Mouse (Mus musculus) CH12.LX (cell line): ENCODE results near the gene Uvrag.

ENCODE experiments used
- BHLHE40 ChIP-seq: IDR thresholded peaks from 2 replicates; pipeline ENCODE4 v1.6.1; 2011; ENCODE audit warnings: mild to moderate bottlenecking, low read depth, low read length, improper control_type of control experiment
- CTCF ChIP-seq, 2 experiments: IDR thresholded peaks in 1 of 2; conservative IDR thresholded peaks in 1 of 2; 2 replicates each; pipeline ENCODE4 v1.5.1; 2011 to 2012; ENCODE audit warnings: low read depth in 2 of 2, low read length in 2 of 2, improper control_type of control experiment in 1 of 2, inconsistent platforms in 1 of 2, mild to moderate bottlenecking in 1 of 2, moderate library complexity in 1 of 2
- HCFC1 ChIP-seq: IDR thresholded peaks from 2 replicates; pipeline ENCODE4 v1.6.1; 2012; ENCODE audit warnings: low read depth, mild to moderate bottlenecking, inconsistent platforms, low read length, improper control_type of control experiment
- POLR2A ChIP-seq: IDR thresholded peaks from 2 replicates; pipeline ENCODE4 v1.6.1; 2011; ENCODE audit warnings: low read depth, mild to moderate bottlenecking, improper control_type of control experiment, low read length
- USF1 ChIP-seq: IDR thresholded peaks from 2 replicates; pipeline ENCODE4 v1.6.1; 2014; ENCODE audit warnings: low read depth, mild to moderate bottlenecking, inconsistent platforms, low read length, improper control_type of control experiment
- ZC3H11A ChIP-seq: IDR thresholded peaks from 2 replicates; pipeline ENCODE4 v1.6.1; 2012; ENCODE audit warnings: low read depth, mild to moderate bottlenecking, inconsistent platforms, low read length, improper control_type of control experiment

- TF ChIP-seq CTCF (conservative IDR thresholded peaks at IDR 0.05 in 1 of 2, IDR thresholded peaks at IDR 0.05 in 1 of 2; ENCODE audit: low read depth in 2 of 2, low read length in 2 of 2) (no peak), ZC3H11A (no peak), BHLHE40 (no peak), USF1 (no peak), POLR2A (no peak), HCFC1 (no peak)
Measured at GRCm38 (mm10) chr7:99057053-99057630, 83.8 kb downstream of the Uvrag start.
